Mouse (Mus musculus) gonadal fat pad, adult 2 months (tissue): ENCODE data around the gene Ceacam11. TPM values are rescaled to one million over a fixed set of nuclear protein-coding genes. Genes with fewer than 3 reads are reported as not detected.
"Not testable (repeated sequence)": the region's sequence is repeated elsewhere in the genome, so short reads cannot be mapped to it uniquely, and the experiment has no call there.

ENCODE experiments used
- DNase-seq: peaks from one replicate; pipeline ENCODE4 v3.0.0-alpha.2; 2012; ENCODE audit warnings: low read depth
- polyA plus RNA-seq: library from polyadenylated mRNA; depleted of rRNA; stranded (reverse); fragments of >200 nt; gene quantifications from 2 replicates; pipeline ENCODE4 v1.2.3, GENCODE M21; 2012; rRNA removed

Gene Ceacam11
- polyA plus RNA-seq = not detected in 2 replicates

DNA sequence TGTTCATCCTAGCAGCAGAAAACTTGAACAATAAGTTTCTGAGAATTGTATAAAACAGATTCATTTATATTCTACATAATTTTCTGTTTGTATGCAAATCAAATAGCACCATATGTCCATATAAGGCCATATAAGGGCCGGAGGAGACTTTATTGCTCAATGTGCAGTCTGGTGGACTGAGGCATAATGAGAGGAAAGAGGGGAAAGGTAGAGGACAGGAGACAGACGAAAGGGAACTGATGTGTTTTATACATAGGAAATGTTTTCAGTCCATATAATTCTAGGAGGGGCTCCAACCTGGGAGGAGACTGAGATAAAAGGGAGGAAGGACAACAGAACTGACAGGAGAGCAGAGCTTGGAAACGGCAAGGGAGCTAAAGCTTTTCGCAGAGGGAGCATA lies at the start of gene Ceacam11:
Ceacam11 (plus strand) TSS at position 301 of the 400 bp plus-strand sequence.
- DNase-seq = no peak

DNA sequence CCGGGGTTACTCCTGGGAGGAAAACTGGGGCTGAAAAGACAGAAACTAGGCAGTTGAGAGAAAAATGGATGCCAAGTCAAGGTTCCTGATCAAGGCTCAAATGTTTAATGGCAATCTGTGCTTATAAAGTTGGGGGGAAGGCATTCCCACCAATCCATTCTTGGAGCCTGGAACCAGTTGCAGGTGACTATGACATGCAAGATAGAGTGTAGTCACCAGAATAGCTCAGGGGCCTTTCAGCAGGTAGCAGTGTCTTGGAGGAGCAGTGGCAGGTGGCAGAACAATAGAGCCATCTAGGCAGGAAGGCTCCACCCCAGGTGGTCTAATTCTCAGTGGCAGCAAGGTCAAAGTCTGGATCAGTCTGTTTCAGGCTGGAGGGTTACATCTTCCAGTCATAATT lies 29.2 kb downstream of the Ceacam11 start:
- DNase-seq = not testable (repeated sequence)

DNA sequence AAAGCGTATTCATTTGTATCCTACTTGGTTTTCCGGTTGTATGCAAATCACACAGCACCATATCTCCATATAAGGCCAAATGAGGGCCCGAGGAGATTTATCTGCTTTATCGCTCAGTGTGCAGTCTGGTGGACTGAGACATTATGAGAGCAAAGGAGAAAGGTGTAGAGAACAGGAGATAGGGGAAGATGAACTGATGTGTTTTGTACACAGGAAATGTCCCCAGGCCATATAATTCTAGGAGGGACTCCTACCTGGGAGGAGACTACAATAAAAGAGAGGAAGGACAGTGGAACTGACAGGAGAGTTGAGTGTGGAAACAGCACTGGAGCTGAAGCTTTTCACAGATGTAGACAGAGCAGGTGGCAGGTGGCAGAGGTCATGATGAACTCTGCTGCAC lies 37.7 kb downstream of the Ceacam11 start, which contains the start of gene Ceacam13:
Ceacam13 (plus strand) TSS at position 301 of the 400 bp plus-strand sequence.
- no peak for DNase-seq

Other genes starting within 250 kb of the Ceacam11 start
- gene Ceacam14, start 159.5 kb upstream of the Ceacam11 start, polyA plus RNA-seq = not detected in 2 replicates
- gene Gm5155, start 100.4 kb upstream of the Ceacam11 start, polyA plus RNA-seq = not detected in 2 replicates
- not detected in 2 replicates for gene Ceacam13, start 37.8 kb downstream of the Ceacam11 start, polyA plus RNA-seq
- gene Ceacam12, start 93.8 kb downstream of the Ceacam11 start, polyA plus RNA-seq = not detected in 2 replicates
- gene Igfl3, start 204.4 kb downstream of the Ceacam11 start, polyA plus RNA-seq = not detected in 2 replicates